Mouse (Mus musculus) liver, embryonic 14.5 days (tissue): ENCODE data around the gene Arhgap27.

Experiments used
- CTCF ChIP-seq: IDR thresholded peaks from 2 replicates; pipeline ENCODE4 v1.5.1; 2016; ENCODE audit warnings: antibody characterized with exemption, low read depth, control low read depth
- EP300 ChIP-seq: IDR thresholded peaks from 2 replicates; pipeline ENCODE4 v1.6.1; 2016; ENCODE audit warnings: antibody characterized with exemption, low read depth

DNA sequence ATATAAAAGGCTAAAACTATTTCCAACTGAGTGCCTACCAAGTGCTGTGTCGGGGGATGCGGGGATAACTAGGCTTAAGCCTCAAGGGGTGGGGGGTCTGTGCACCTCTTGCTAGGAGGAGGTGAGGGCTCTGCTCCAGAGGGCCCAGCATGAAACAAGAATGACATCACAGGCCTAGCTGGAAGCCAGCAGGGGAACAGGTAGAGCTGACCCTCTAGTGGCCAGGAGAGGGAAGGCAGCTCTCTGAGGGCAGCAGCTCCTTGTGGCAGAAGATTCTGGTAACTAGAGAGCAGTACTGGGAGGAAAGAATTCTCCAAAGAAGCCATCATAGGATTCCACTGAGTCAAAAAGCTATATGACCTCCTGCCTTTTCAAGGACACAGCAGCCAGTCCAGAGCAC is 38.7 kb upstream of the Arhgap27 start:
- TF ChIP-seq CTCF (peak; percentile 82), EP300 (no peak)
